In genomic region chr9:35332688-35333630, GRCm38 (mm10) we compare ENCODE assay signal across 12 mouse cellular contexts.
A peak's percentile ranks its signal among the peaks of the same experiment; 100 is the strongest.
DNase-seq lines count a peak whose midpoint lies in the region; ATAC-seq lines count a peak whose summit lies in the region.
"Had no signal": no experiment of that assay in that cellular context is flagged by ENCODE, and none has a peak within 500 bp of the region (broad histone marks: within the 10 kb centered on the region; RNA-seq: fewer than 3 reads in every experiment).

No protein-coding gene starts in this region.

- peaks cover 26% of the 10 kb centered on the region for H3K27me3 ChIP-seq in lung, embryonic 15.5 days
- H3K27me3 ChIP-seq in intestine, embryonic 14.5 days (replicated peaks; ENCODE audit: control insufficient read depth, insufficient read depth, low read length): no peaks in the 10 kb centered on the region
- H3K27me3 ChIP-seq in stomach, embryonic 15.5 days (replicated peaks): no peaks in the 10 kb centered on the region
- H3K27me3 ChIP-seq in hindbrain, embryonic 14.5 days (ENCODE audit: control insufficient read depth, insufficient read depth, low read length): peaks cover 64% of the 10 kb centered on the region

- no peak for ATAC-seq in lung, embryonic 15.5 days (ENCODE audit: borderline replicate concordance, extremely low read depth, low FRiP score, low TSS enrichment)
- ATAC-seq in intestine, embryonic 14.5 days (replicated peaks; ENCODE audit: low FRiP score, low TSS enrichment, low read depth): peak; percentile 80
- ATAC-seq in stomach, embryonic 15.5 days (ENCODE audit: insufficient read depth, low FRiP score, low read depth): 0 out of 2 replicates have a peak, but pooled peaks have one; percentile 44
- no peak for ATAC-seq in hindbrain, embryonic 14.5 days (ENCODE audit: low FRiP score)

- H3K9ac ChIP-seq in lung, embryonic 15.5 days: no peak overlapping the region
- H3K9ac ChIP-seq in intestine, embryonic 14.5 days (ENCODE audit: low read length): no peak overlapping the region
- H3K9ac ChIP-seq in stomach, embryonic 15.5 days: no peak overlapping the region
- no peak overlapping the region for H3K9ac ChIP-seq in hindbrain, embryonic 14.5 days

- H3K4me3 ChIP-seq in lung, embryonic 15.5 days: no peak overlapping the region
- H3K4me3 ChIP-seq in intestine, embryonic 14.5 days (ENCODE audit: low read depth, low read length): no peak overlapping the region
- H3K4me3 ChIP-seq in stomach, embryonic 15.5 days (replicated peaks): no peak overlapping the region
- H3K4me3 ChIP-seq in hindbrain, embryonic 14.5 days (replicated peaks; ENCODE audit: low read length): no peak overlapping the region
- H3K4me3 ChIP-seq: erythroblast, embryonic 14.5 days had no signal

- H3K36me3 ChIP-seq in lung, embryonic 15.5 days: no peaks in the 10 kb centered on the region
- no peaks in the 10 kb centered on the region for H3K36me3 ChIP-seq in intestine, embryonic 14.5 days (ENCODE audit: control insufficient read depth, insufficient read depth, low read length)
- H3K36me3 ChIP-seq in stomach, embryonic 15.5 days: no peaks in the 10 kb centered on the region
- H3K36me3 ChIP-seq in hindbrain, embryonic 14.5 days (replicated peaks; ENCODE audit: control insufficient read depth, insufficient read depth): no peaks in the 10 kb centered on the region

- 32% methylated on average over 11 of the region's 11 CpGs for WGBS in lung, embryonic 15.5 days
- WGBS in intestine, embryonic 14.5 days: 42% methylated on average over 11 of the region's 11 CpGs
- 37% methylated on average over 11 of the region's 11 CpGs for WGBS in stomach, embryonic 15.5 days
- WGBS in hindbrain, embryonic 14.5 days: 67% methylated on average over 11 of the region's 11 CpGs

- H3K9me3 ChIP-seq in lung, embryonic 15.5 days: no peaks in the 10 kb centered on the region
- no peaks in the 10 kb centered on the region for H3K9me3 ChIP-seq in intestine, embryonic 14.5 days (ENCODE audit: control insufficient read depth, low read length)
- no peaks in the 10 kb centered on the region for H3K9me3 ChIP-seq in stomach, embryonic 15.5 days
- H3K9me3 ChIP-seq in hindbrain, embryonic 14.5 days (ENCODE audit: control insufficient read depth, low read length): no peaks in the 10 kb centered on the region

- peak overlapping the region; percentile 92 for H3K27ac ChIP-seq in lung, embryonic 15.5 days
- peak overlapping the region; percentile 66 for H3K27ac ChIP-seq in intestine, embryonic 14.5 days (ENCODE audit: low read depth)
- H3K27ac ChIP-seq in stomach, embryonic 15.5 days: peak overlapping the region; percentile 73
- no peak overlapping the region for H3K27ac ChIP-seq in hindbrain, embryonic 14.5 days

- no peak overlapping the region for H3K4me2 ChIP-seq in lung, embryonic 15.5 days
- peak overlapping the region; percentile 8; the same call in 1 of the 2 replicates for H3K4me2 ChIP-seq in intestine, embryonic 14.5 days (ENCODE audit: low read length)
- no peak overlapping the region for H3K4me2 ChIP-seq in stomach, embryonic 15.5 days
- H3K4me2 ChIP-seq in hindbrain, embryonic 14.5 days (replicated peaks): no peak overlapping the region

- intact Hi-C loops in gastrocnemius, postnatal 14 days (cut with DNase I; ENCODE audit: low total_unique reads): no loop called here

- DNase-seq in gastrocnemius, postnatal 25 days: peak; percentile 3
- no peak for DNase-seq in gastrocnemius, postnatal 14 days
- DNase-seq in lung, postnatal 25 days (ENCODE audit: low spot score): no peak
- DNase-seq in intestine, embryonic 14.5 days (ENCODE audit: low spot score): no peak
- no peak for DNase-seq in hindbrain, embryonic 14.5 days (ENCODE audit: low spot score)
- no peak for DNase-seq in right cerebral cortex, postnatal 10 days (ENCODE audit: low spot score in 2 of 2)
- DNase-seq: adrenal gland, adult 8-10 months; gastrocnemius, postnatal 36 days; kidney, adult 9 months had no signal

- peaks cover 82% of the 10 kb centered on the region for H3K4me1 ChIP-seq in lung, embryonic 15.5 days
- peaks cover 75% of the 10 kb centered on the region for H3K4me1 ChIP-seq in intestine, embryonic 14.5 days (replicated peaks; ENCODE audit: control insufficient read depth, insufficient read depth, low read length)
- H3K4me1 ChIP-seq in stomach, embryonic 15.5 days: peaks cover 56% of the 10 kb centered on the region
- H3K4me1 ChIP-seq in hindbrain, embryonic 14.5 days (replicated peaks; ENCODE audit: control insufficient read depth, insufficient read depth, low read length): peaks cover 18% of the 10 kb centered on the region

Comparison
In these comparisons a context has a peak if more than half of its experiments do, and no peak if none do; other contexts are left out.
1. ATAC-seq: peak in intestine, embryonic 14.5 days (single experiment) and stomach, embryonic 15.5 days (single experiment); none in lung, embryonic 15.5 days (single experiment) and hindbrain, embryonic 14.5 days (single experiment).